Mouse (Mus musculus) liver, embryonic 12.5 days (tissue): ENCODE results near the gene Col19a1. TPM values are rescaled to one million over a fixed set of nuclear protein-coding genes. Genes with fewer than 3 reads are reported as not detected.

ENCODE experiments used
- ATAC-seq: fragments of 200-750 bp; cut with Nextera tagmentation; 2 replicates; pipeline ENCODE4 v1.8.0; 2017; ENCODE audit warnings: moderate number of reproducible peaks, mild to moderate bottlenecking, moderate library complexity
- H3K27ac ChIP-seq: fragments of 300-500 bp; sonication (generic); 2 replicates; pipeline ENCODE4 v1.5.1; 2016; ENCODE audit warnings: mild to moderate bottlenecking
- H3K27me3 ChIP-seq: fragments of 300-500 bp; sonication (generic); replicated peaks from 2 replicates; pipeline ENCODE4 v1.6.1; 2016; ENCODE audit warnings: mild to moderate bottlenecking, moderate library complexity
- H3K36me3 ChIP-seq: fragments of 300-500 bp; sonication (generic); 2 replicates; pipeline ENCODE4 v1.6.1; 2016; ENCODE audit warnings: mild to moderate bottlenecking, moderate library complexity
- H3K4me1 ChIP-seq: fragments of 300-500 bp; sonication (generic); 2 replicates; pipeline ENCODE4 v1.6.1; 2016
- H3K4me2 ChIP-seq: fragments of 300-500 bp; sonication (generic); 2 replicates; pipeline ENCODE4 v1.6.1; 2016; ENCODE audit warnings: mild to moderate bottlenecking, moderate library complexity
- H3K4me3 ChIP-seq: fragments of 300-500 bp; sonication (generic); 2 replicates; pipeline ENCODE4 v1.5.1; 2016; ENCODE audit warnings: mild to moderate bottlenecking, moderate library complexity
- H3K9ac ChIP-seq: fragments of 300-500 bp; sonication (generic); 2 replicates; pipeline ENCODE4 v1.6.1; 2016; ENCODE audit warnings: mild to moderate bottlenecking, moderate library complexity
- H3K9me3 ChIP-seq: fragments of 300-500 bp; sonication (generic); replicated peaks from 2 replicates; pipeline ENCODE4 v1.6.1; 2016; ENCODE audit warnings: mild to moderate bottlenecking, moderate library complexity
- WGBS: fragments of 180-500 bp; shearing (Covaris S2); methylation state at CpG from one replicate; pipeline ENCODE4 v1.1.7; 2016; ENCODE audit not compliant: insufficient replicate concordance; 5-methylcytosine and 5-hydroxymethylcytosine counted together
- polyA plus RNA-seq: library from polyadenylated mRNA; unstranded; fragments of >200 nt; fragmentation: Nextera tagmentation; extraction: Ambion mirVana; gene quantifications from 2 replicates; pipeline ENCODE4 v1.2.1, GENCODE M21; 2016

Col19a1 gene
- polyA plus RNA-seq, 1 experiment from 2014 or later, result not detected

- no peak for ATAC-seq
- 57% methylated on average over 7 of the region's 7 CpGs for WGBS
These were observed 292.0 kb downstream of the Col19a1 start for GRCm38 (mm10) chr1:24294979-24295942.

DNA sequence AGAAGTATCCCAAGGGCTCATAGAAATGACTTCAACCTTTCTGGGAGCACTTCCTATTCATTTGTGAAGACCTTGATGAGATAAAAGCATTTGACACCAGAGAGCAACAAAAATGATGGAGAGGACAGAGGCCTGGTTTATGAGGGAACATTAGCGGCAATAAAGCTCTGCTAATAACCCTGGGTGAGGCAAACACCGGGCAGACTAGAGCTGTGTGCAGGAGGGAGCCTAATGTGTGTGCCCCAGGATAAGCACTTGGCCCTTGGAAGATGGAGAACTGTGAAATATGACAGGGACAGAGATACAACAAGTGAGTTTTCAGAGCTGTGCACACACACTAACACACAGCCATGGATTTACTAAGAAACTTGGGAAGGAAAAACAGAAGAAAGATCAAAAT, 294.8 kb downstream of the Col19a1 start:
- H3K9ac ChIP-seq, result no peak overlapping the region
- no peak overlapping the region for H3K4me3 ChIP-seq
- WGBS, result 80% methylated on average over 2 of the region's 2 CpGs
- no peak overlapping the region for H3K4me2 ChIP-seq
- ATAC-seq, result no peak
- H3K36me3 ChIP-seq, result no peaks in the 10 kb centered on the region
- no peaks in the 10 kb centered on the region for H3K27me3 ChIP-seq
- H3K9me3 ChIP-seq, result no peaks in the 10 kb centered on the region
- H3K27ac ChIP-seq, result no peak overlapping the region
- H3K4me1 ChIP-seq, result no peaks in the 10 kb centered on the region

More at GRCm38 (mm10) chr1:24294979-24295942, 292.0 kb downstream of the Col19a1 start:
- Histone ChIP-seq H3K27me3 (no peaks in the 10 kb centered on the region), H3K27ac (no peak overlapping the region), H3K36me3 (no peaks in the 10 kb centered on the region), H3K4me3 (no peak overlapping the region), H3K9ac (no peak overlapping the region), H3K9me3 (no peaks in the 10 kb centered on the region), H3K4me2 (no peak overlapping the region), H3K4me1 (no peaks in the 10 kb centered on the region)

DNA sequence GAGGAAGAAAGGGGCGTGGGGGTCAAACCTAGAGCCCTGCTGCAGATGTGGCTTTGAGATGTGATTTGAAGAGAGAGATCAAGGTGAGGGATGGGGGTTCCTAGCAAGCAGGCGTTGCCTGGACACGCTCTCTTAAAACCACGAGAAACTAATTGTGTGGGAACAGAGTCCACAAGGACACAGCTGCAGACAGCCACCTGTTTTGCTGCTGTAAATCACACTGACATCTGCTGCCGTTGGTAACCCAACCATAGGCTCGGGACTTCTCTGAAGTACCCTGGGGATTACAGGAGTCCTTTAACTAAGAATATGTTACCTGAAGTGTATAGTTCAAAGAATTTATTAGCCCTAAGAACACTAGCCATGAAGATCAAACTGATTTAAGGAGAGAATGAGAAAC, 300.9 kb downstream of the Col19a1 start:
- H3K4me3 ChIP-seq, result no peak overlapping the region
- H3K4me2 ChIP-seq, result no peak overlapping the region
- H3K9me3 ChIP-seq, result no peaks in the 10 kb centered on the region
- H3K4me1 ChIP-seq, result no peaks in the 10 kb centered on the region
- H3K36me3 ChIP-seq, result no peaks in the 10 kb centered on the region
- no peak for ATAC-seq
- no peak overlapping the region for H3K27ac ChIP-seq
- WGBS, result 59% methylated on average over 6 of the region's 6 CpGs
- H3K27me3 ChIP-seq, result no peaks in the 10 kb centered on the region
- H3K9ac ChIP-seq, result no peak overlapping the region

- H3K9ac ChIP-seq, result no peak overlapping the region
- H3K4me1 ChIP-seq, result no peaks in the 10 kb centered on the region
- H3K4me2 ChIP-seq, result no peak overlapping the region
- H3K4me3 ChIP-seq, result no peak overlapping the region
- no peaks in the 10 kb centered on the region for H3K27me3 ChIP-seq
- no peaks in the 10 kb centered on the region for H3K36me3 ChIP-seq
- no peak for ATAC-seq
- no peaks in the 10 kb centered on the region for H3K9me3 ChIP-seq
- WGBS, result 31% methylated on average over 3 of the region's 3 CpGs
- H3K27ac ChIP-seq, result no peak overlapping the region
These were observed 320.2 kb downstream of the Col19a1 start for GRCm38 (mm10) chr1:24267022-24267421.

DNA sequence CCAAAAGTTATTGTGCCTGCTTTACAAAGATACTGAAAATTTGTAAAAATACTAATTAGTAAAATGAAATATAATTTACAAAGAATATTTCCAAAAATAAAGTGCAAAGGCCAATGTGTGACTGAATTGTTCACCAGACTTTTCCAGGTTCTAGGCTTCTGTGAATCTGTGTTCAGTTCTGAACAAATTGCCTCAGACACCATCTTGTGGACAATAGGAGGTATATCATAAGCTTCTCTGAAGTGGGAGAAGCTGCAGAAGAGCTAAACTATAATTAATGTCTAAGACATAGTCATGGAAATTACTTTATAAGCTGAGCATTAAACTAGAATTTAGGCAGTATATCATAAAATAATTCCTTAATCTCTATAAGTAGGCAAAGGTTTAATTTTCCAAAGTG, 326.1 kb downstream of the Col19a1 start:
- H3K36me3 ChIP-seq, result no peaks in the 10 kb centered on the region
- ATAC-seq, result no peak
- H3K4me2 ChIP-seq, result no peak overlapping the region
- no peaks in the 10 kb centered on the region for H3K9me3 ChIP-seq
- H3K27ac ChIP-seq, result no peak overlapping the region
- H3K27me3 ChIP-seq, result no peaks in the 10 kb centered on the region
- no peak overlapping the region for H3K4me3 ChIP-seq
- no peaks in the 10 kb centered on the region for H3K4me1 ChIP-seq
- no peak overlapping the region for H3K9ac ChIP-seq

- H3K9me3 ChIP-seq, result no peaks in the 10 kb centered on the region
- no peaks in the 10 kb centered on the region for H3K27me3 ChIP-seq
- no peaks in the 10 kb centered on the region for H3K4me1 ChIP-seq
- H3K27ac ChIP-seq, result no peak overlapping the region
- no peaks in the 10 kb centered on the region for H3K36me3 ChIP-seq
- no peak overlapping the region for H3K9ac ChIP-seq
- H3K4me2 ChIP-seq, result no peak overlapping the region
- H3K4me3 ChIP-seq, result no peak overlapping the region
- 61% methylated on average over 6 of the region's 6 CpGs for WGBS
- no peak for ATAC-seq
These were observed 327.9 kb downstream of the Col19a1 start for GRCm38 (mm10) chr1:24259419-24259818.

GRCm38 (mm10) chr1:24257961-24258360, 329.3 kb downstream of the Col19a1 start:
- H3K27ac ChIP-seq, result no peak overlapping the region
- ATAC-seq, result no peak
- WGBS, result 59% methylated on average over 5 of the region's 5 CpGs
- no peak overlapping the region for H3K4me2 ChIP-seq
- no peaks in the 10 kb centered on the region for H3K27me3 ChIP-seq
- H3K4me1 ChIP-seq, result no peaks in the 10 kb centered on the region
- H3K9ac ChIP-seq, result no peak overlapping the region
- H3K36me3 ChIP-seq, result no peaks in the 10 kb centered on the region
- H3K9me3 ChIP-seq, result no peaks in the 10 kb centered on the region
- no peak overlapping the region for H3K4me3 ChIP-seq

DNA sequence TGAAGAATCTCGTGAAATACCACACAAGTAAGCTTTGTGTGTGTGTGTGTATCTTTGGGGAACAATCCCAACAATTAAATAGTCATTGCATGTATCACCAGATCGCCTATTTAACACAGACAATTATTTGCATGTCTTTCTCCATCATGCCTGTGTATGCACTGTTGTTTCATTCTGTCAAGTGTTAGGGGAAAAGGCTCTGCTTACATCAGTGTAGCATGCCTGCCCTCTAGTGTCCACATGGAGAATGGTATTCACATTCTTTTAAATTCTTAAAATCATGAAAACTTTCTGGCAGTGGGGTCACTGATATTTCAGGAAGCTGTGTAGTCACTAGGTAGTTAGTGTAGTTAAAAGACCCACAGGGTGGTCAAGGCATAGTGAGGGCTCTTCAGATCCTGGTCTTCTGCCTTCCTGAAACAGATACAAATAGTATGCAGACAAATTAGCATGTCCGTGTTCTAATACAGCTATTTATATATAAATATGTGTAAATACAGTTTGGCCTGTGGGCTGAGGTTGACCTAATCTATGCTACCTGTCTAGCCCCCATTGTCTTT, 338.1 kb downstream of the Col19a1 start:
- ATAC-seq, result no peak
- no peaks in the 10 kb centered on the region for H3K36me3 ChIP-seq
- H3K4me2 ChIP-seq, result no peak overlapping the region
- H3K27me3 ChIP-seq, result no peaks in the 10 kb centered on the region
- 50% methylated on average over 3 of the region's 3 CpGs for WGBS
- no peaks in the 10 kb centered on the region for H3K4me1 ChIP-seq
- no peak overlapping the region for H3K4me3 ChIP-seq
- no peaks in the 10 kb centered on the region for H3K9me3 ChIP-seq
- H3K9ac ChIP-seq, result no peak overlapping the region
- H3K27ac ChIP-seq, result no peak overlapping the region

- Histone ChIP-seq H3K9ac (no peak overlapping the region), H3K27ac (no peak overlapping the region), H3K4me1 (no peaks in the 10 kb centered on the region), H3K4me3 (no peak overlapping the region), H3K4me2 (no peak overlapping the region), H3K36me3 (no peaks in the 10 kb centered on the region), H3K9me3 (no peaks in the 10 kb centered on the region), H3K27me3 (no peaks in the 10 kb centered on the region)
- 50% methylated on average over 10 of the region's 10 CpGs for WGBS
- ATAC-seq, result no peak
These were observed 338.8 kb downstream of the Col19a1 start for GRCm38 (mm10) chr1:24248294-24249104.

GRCm38 (mm10) chr1:24245700-24246375, 341.4 kb downstream of the Col19a1 start:
- no peak overlapping the region for H3K9ac ChIP-seq
- H3K4me1 ChIP-seq, result no peaks in the 10 kb centered on the region
- WGBS, result 60% methylated on average over 13 of the region's 13 CpGs
- no peak overlapping the region for H3K4me3 ChIP-seq
- no peaks in the 10 kb centered on the region for H3K36me3 ChIP-seq
- H3K4me2 ChIP-seq, result no peak overlapping the region
- H3K27ac ChIP-seq, result no peak overlapping the region
- ATAC-seq, result no peak
- no peaks in the 10 kb centered on the region for H3K27me3 ChIP-seq
- no peaks in the 10 kb centered on the region for H3K9me3 ChIP-seq

GRCm38 (mm10) chr1:24244931-24245330, 342.3 kb downstream of the Col19a1 start:
- Histone ChIP-seq H3K36me3 (no peaks in the 10 kb centered on the region), H3K4me1 (no peaks in the 10 kb centered on the region), H3K9ac (no peak overlapping the region), H3K4me2 (no peak overlapping the region), H3K27ac (no peak overlapping the region), H3K4me3 (no peak overlapping the region), H3K27me3 (no peaks in the 10 kb centered on the region), H3K9me3 (no peaks in the 10 kb centered on the region)
- no peak for ATAC-seq
- 73% methylated on average over 10 of the region's 10 CpGs for WGBS
